Mouse (Mus musculus): Measurements from ENCODE around the gene Cdkal1. TPM values are rescaled to one million over a fixed set of nuclear protein-coding genes. Genes with fewer than 3 reads are reported as not detected.

Cdkal1 gene
- polyA plus RNA-seq, 1 experiment = 0.50 TPM

DNA sequence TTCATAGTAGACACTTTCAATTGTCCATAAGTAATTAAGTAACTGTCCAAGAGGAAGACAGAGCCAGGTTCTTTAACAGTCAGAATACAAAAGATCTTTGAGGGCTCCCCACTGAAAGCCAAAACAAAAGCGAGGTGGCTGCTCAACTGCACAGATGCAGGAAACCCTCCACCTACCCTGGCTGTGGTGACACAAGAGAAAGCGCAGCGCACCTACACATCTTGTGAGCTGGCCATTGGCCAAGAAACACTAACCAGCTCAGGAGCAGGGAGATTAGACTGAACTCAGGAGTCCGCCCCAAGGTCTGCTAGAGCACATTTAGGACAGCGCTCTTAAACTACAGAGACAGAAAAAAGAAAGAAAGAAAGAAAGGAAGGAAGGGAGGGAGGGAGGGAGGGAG, 226.9 kb downstream of the Cdkal1 start:
- Histone ChIP-seq H3K4me3 (replicated peaks) (no peak overlapping the region), H3K27me3 (replicated peaks) (no peaks in the 10 kb centered on the region), H3K4me1 (peaks cover 20% of the 10 kb centered on the region), H3K36me3 (replicated peaks; ENCODE audit: low read length) (no peaks in the 10 kb centered on the region), H3K9me3 (no peaks in the 10 kb centered on the region)
- no peak for TF ChIP-seq FLI1 (IDR thresholded peaks at IDR 0.05; ENCODE audit: low read length)
- no peak for TF ChIP-seq GATA1 (IDR thresholded peaks at IDR 0.05; ENCODE audit: borderline replicate concordance, low read length)

GRCm38 (mm10) chr13:29627438-29628124, 227.9 kb downstream of the Cdkal1 start:
- no peaks in the 10 kb centered on the region for H3K27me3 ChIP-seq (replicated peaks)
- TF ChIP-seq FLI1 (IDR thresholded peaks at IDR 0.05; ENCODE audit: low read length) (no peak), GATA1 (IDR thresholded peaks at IDR 0.05; ENCODE audit: borderline replicate concordance, low read length) (no peak)
- H3K4me3 ChIP-seq (replicated peaks) = peak overlapping the region; percentile 75
- H3K9me3 ChIP-seq = no peaks in the 10 kb centered on the region
- H3K36me3 ChIP-seq (replicated peaks; ENCODE audit: low read length) = no peaks in the 10 kb centered on the region
- H3K4me1 ChIP-seq = peaks cover 22% of the 10 kb centered on the region

DNA sequence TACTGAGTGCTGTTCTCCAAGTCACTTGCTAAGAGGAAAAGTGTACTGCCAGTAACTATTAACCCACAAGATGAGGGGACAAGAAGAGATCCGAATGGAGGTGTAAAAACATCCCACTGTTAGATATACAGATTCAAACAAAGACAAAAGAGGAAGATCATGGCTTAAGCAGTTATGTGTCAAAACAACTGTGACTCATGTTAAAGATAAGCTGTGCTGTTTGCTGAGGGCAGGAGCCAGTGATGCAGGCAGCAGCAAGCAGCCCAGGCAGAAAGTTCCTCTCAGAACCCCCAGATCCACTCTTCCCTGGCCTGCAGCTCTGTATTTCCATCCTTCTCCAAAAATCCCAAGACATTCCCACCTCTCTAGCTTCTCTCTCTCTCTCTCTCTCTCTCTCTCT, 230.5 kb downstream of the Cdkal1 start:
- Histone ChIP-seq H3K27me3 (replicated peaks) (no peaks in the 10 kb centered on the region), H3K4me1 (peaks cover 22% of the 10 kb centered on the region), H3K9me3 (no peaks in the 10 kb centered on the region), H3K36me3 (replicated peaks; ENCODE audit: low read length) (no peaks in the 10 kb centered on the region), H3K4me3 (replicated peaks) (no peak overlapping the region)
- TF ChIP-seq FLI1 (IDR thresholded peaks at IDR 0.05; ENCODE audit: low read length) = no peak
- no peak for TF ChIP-seq GATA1 (IDR thresholded peaks at IDR 0.05; ENCODE audit: borderline replicate concordance, low read length)

DNA sequence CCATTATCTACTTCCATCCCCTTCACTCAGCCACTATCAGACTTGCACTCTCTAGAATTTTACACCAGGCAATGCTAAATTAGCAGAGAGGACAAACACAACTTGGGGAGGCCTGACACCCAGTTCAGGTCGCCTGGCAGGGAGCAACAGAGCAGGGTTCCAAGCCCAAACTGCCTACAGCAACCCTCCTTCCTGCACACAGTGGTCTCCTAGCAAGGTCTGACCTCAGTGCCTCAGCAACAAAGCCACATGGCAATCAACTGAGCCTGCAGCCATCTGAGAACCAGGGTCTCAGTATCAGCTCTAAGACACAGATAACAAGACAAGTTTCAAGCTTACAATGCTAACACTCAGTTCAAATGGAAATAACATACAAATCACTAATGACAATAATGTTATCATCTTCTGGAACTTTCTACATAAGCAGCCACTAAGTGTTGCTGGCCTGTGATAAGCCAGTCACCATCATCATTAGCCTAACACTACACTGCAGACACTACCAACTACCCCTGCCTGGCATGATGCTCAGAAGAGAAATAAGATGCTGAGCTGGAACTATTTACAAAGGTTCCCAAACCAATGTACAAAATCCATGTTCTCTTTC, 231.7 kb downstream of the Cdkal1 start:
- Histone ChIP-seq H3K4me3 (replicated peaks) (no peak overlapping the region), H3K4me1 (peaks cover 22% of the 10 kb centered on the region), H3K9me3 (no peaks in the 10 kb centered on the region), H3K27me3 (replicated peaks) (no peaks in the 10 kb centered on the region), H3K36me3 (replicated peaks; ENCODE audit: low read length) (no peaks in the 10 kb centered on the region)
- no peak for TF ChIP-seq FLI1 (IDR thresholded peaks at IDR 0.05; ENCODE audit: low read length)
- TF ChIP-seq GATA1 (IDR thresholded peaks at IDR 0.05; ENCODE audit: borderline replicate concordance, low read length) = no peak

- no peak overlapping the region for H3K4me3 ChIP-seq (replicated peaks)
- H3K27me3 ChIP-seq (replicated peaks) = no peaks in the 10 kb centered on the region
- H3K4me1 ChIP-seq = peaks cover 12% of the 10 kb centered on the region
- TF ChIP-seq FLI1 (IDR thresholded peaks at IDR 0.05; ENCODE audit: low read length) = no peak
- no peak for TF ChIP-seq GATA1 (IDR thresholded peaks at IDR 0.05; ENCODE audit: borderline replicate concordance, low read length)
- no peaks in the 10 kb centered on the region for H3K36me3 ChIP-seq (replicated peaks; ENCODE audit: low read length)
- no peaks in the 10 kb centered on the region for H3K9me3 ChIP-seq
Measured at GRCm38 (mm10) chr13:29621881-29622280, 233.6 kb downstream of the Cdkal1 start.

GRCm38 (mm10) chr13:29621363-29621762, 234.1 kb downstream of the Cdkal1 start:
- Histone ChIP-seq H3K4me3 (replicated peaks) (no peak overlapping the region), H3K4me1 (peaks cover 15% of the 10 kb centered on the region), H3K9me3 (no peaks in the 10 kb centered on the region), H3K36me3 (replicated peaks; ENCODE audit: low read length) (no peaks in the 10 kb centered on the region), H3K27me3 (replicated peaks) (no peaks in the 10 kb centered on the region)
- TF ChIP-seq GATA1 (IDR thresholded peaks at IDR 0.05; ENCODE audit: borderline replicate concordance, low read length) = no peak
- no peak for TF ChIP-seq FLI1 (IDR thresholded peaks at IDR 0.05; ENCODE audit: low read length)

- no peaks in the 10 kb centered on the region for H3K27me3 ChIP-seq (replicated peaks)
- no peaks in the 10 kb centered on the region for H3K36me3 ChIP-seq (replicated peaks; ENCODE audit: low read length)
- no peaks in the 10 kb centered on the region for H3K9me3 ChIP-seq
- no peak for TF ChIP-seq GATA1 (IDR thresholded peaks at IDR 0.05; ENCODE audit: borderline replicate concordance, low read length)
- no peak for TF ChIP-seq FLI1 (IDR thresholded peaks at IDR 0.05; ENCODE audit: low read length)
- no peak overlapping the region for H3K4me3 ChIP-seq (replicated peaks)
- peaks cover 16% of the 10 kb centered on the region for H3K4me1 ChIP-seq
Measured at GRCm38 (mm10) chr13:29620826-29621225, 234.6 kb downstream of the Cdkal1 start.

GRCm38 (mm10) chr13:29616654-29617171, 238.8 kb downstream of the Cdkal1 start:
- H3K27me3 ChIP-seq (replicated peaks) = no peaks in the 10 kb centered on the region
- peak overlapping the region; percentile 56 for H3K4me3 ChIP-seq (replicated peaks)
- TF ChIP-seq FLI1 (IDR thresholded peaks at IDR 0.05; ENCODE audit: low read length) (no peak), GATA1 (IDR thresholded peaks at IDR 0.05; ENCODE audit: borderline replicate concordance, low read length) (no peak)
- H3K4me1 ChIP-seq = peaks cover 14% of the 10 kb centered on the region
- no peaks in the 10 kb centered on the region for H3K9me3 ChIP-seq
- H3K36me3 ChIP-seq (replicated peaks; ENCODE audit: low read length) = no peaks in the 10 kb centered on the region

- no peak overlapping the region for H3K4me3 ChIP-seq (replicated peaks)
- H3K36me3 ChIP-seq (replicated peaks; ENCODE audit: low read length) = no peaks in the 10 kb centered on the region
- peaks cover 14% of the 10 kb centered on the region for H3K4me1 ChIP-seq
- TF ChIP-seq FLI1 (IDR thresholded peaks at IDR 0.05; ENCODE audit: low read length) = no peak
- TF ChIP-seq GATA1 (IDR thresholded peaks at IDR 0.05; ENCODE audit: borderline replicate concordance, low read length) = no peak
- no peaks in the 10 kb centered on the region for H3K9me3 ChIP-seq
- H3K27me3 ChIP-seq (replicated peaks) = no peaks in the 10 kb centered on the region
Measured at GRCm38 (mm10) chr13:29615987-29616386, 239.5 kb downstream of the Cdkal1 start.

DNA sequence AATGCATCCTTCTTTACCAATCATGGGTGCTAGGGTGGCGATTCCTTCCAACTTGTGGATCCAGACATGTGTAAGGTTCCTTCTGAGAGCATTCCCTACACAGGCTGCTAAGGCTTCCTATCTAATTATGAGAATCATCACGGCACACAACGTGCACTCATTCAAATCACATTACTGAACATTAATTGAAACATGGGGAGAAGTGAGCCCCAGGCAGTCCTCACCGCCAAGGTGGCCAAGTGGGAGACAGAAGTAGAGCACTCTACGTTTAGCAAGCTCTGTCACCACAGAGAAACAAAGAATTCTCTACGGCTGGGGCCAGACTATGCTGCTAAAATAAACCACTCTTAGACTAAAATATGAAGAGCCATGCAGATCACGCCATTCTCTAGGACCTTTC, 240.4 kb downstream of the Cdkal1 start:
- TF ChIP-seq GATA1 (IDR thresholded peaks at IDR 0.05; ENCODE audit: borderline replicate concordance, low read length) (no peak), FLI1 (IDR thresholded peaks at IDR 0.05; ENCODE audit: low read length) (no peak)
- H3K4me3 ChIP-seq (replicated peaks) = no peak overlapping the region
- H3K27me3 ChIP-seq (replicated peaks) = no peaks in the 10 kb centered on the region
- H3K9me3 ChIP-seq = no peaks in the 10 kb centered on the region
- peaks cover 14% of the 10 kb centered on the region for H3K4me1 ChIP-seq
- no peaks in the 10 kb centered on the region for H3K36me3 ChIP-seq (replicated peaks; ENCODE audit: low read length)

All from megakaryocyte, embryonic 14.5 days (primary cell).